Mouse (Mus musculus): ENCODE measurements at regions not wholly inside any gene's neighbourhood (a gene's known extent, or its start where the extent isn't known, plus 50 kb on each side); places are given as distances from the start of the nearest gene placed in this dataset.
A peak's percentile ranks its signal among the peaks of the same experiment; 100 is the strongest.
"Not testable (repeated sequence)": the region's sequence is repeated elsewhere in the genome, so short reads cannot be mapped to it uniquely, and the experiment has no call there.

- H3K36me3 ChIP-seq (ENCODE audit: insufficient read depth, low read length), result no peaks in the 10 kb centered on the region
- no peak overlapping the region for H3K27ac ChIP-seq
- no peak for TF ChIP-seq CTCF (IDR thresholded peaks at IDR 0.05; ENCODE audit: low read depth)
- ATAC-seq (no peak), DNase-seq (ENCODE audit: low spot score) (no peak)
- no peak overlapping the region for H3K4me3 ChIP-seq (ENCODE audit: low read length)
- H3K27me3 ChIP-seq (ENCODE audit: insufficient read depth, low read length), result no peaks in the 10 kb centered on the region
- H3K4me1 ChIP-seq (ENCODE audit: insufficient read depth, low read length), result no peaks in the 10 kb centered on the region
- H3K9me3 ChIP-seq (ENCODE audit: low read length), result no peaks in the 10 kb centered on the region
- no peak overlapping the region for H3K4me2 ChIP-seq (ENCODE audit: low read depth, low read length)
- 51% methylated on average over 1 of the region's 1 CpGs for WGBS
- no peak overlapping the region for H3K9ac ChIP-seq (replicated peaks; ENCODE audit: low read length)
These were observed 69.7 kb upstream of the Akr1c12 start for GRCm38 (mm10) chr13:4348890-4349289.

DNA sequence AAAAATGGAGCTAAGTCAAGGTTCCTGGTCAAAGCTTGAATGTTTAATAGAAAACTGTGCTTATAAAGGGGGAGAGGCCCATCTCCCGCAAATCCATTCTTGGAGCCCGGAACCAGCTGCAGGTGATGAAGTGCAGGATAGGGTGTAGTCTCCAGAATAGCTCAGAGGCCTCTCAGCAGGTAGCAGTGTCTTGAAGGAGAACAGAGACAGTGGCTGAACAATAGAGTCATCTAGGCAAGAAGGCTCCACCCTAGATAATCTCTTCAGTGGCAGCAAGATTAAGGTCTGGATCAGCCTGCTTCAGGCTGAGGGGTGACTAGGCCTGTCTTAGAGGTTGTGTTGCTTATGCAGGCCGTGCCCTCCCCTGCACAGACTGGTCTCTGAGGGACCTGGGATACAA is 71.4 kb upstream of the Akr1c12 start:
- Histone ChIP-seq H3K9ac (replicated peaks; ENCODE audit: low read length) (no peak overlapping the region), H3K9me3 (ENCODE audit: low read length) (no peaks in the 10 kb centered on the region), H3K27ac (no peak overlapping the region), H3K4me1 (ENCODE audit: insufficient read depth, low read length) (no peaks in the 10 kb centered on the region), H3K27me3 (ENCODE audit: insufficient read depth, low read length) (no peaks in the 10 kb centered on the region), H3K4me2 (ENCODE audit: low read depth, low read length) (no peak overlapping the region), H3K4me3 (ENCODE audit: low read length) (no peak overlapping the region), H3K36me3 (ENCODE audit: insufficient read depth, low read length) (no peaks in the 10 kb centered on the region)
- 83% methylated on average over 3 of the region's 3 CpGs for WGBS
- DNase-seq (ENCODE audit: low spot score) (no peak), ATAC-seq (no peak)
- TF ChIP-seq CTCF (IDR thresholded peaks at IDR 0.05; ENCODE audit: low read depth), result no peak

- 14% methylated on average over 8 of the region's 8 CpGs for WGBS
- DNase-seq (ENCODE audit: low spot score), result peak; percentile 2
- not testable (repeated sequence) for H3K4me1 ChIP-seq (ENCODE audit: insufficient read depth, low read length); H3K27ac ChIP-seq; H3K9ac ChIP-seq (replicated peaks; ENCODE audit: low read length); H3K9me3 ChIP-seq (ENCODE audit: low read length); H3K4me3 ChIP-seq (ENCODE audit: low read length); H3K27me3 ChIP-seq (ENCODE audit: insufficient read depth, low read length); H3K36me3 ChIP-seq (ENCODE audit: insufficient read depth, low read length); ATAC-seq
- peak overlapping the region; percentile 42; the same call in 1 of the 2 replicates for H3K4me2 ChIP-seq (ENCODE audit: low read depth, low read length)
These were observed 57.5 kb upstream of the Akr1c6 start for GRCm38 (mm10) chr13:4376654-4377053.
